Mouse (Mus musculus) spleen, adult 2 months (tissue): ENCODE measurements around the gene Gpam. TPM values are rescaled to one million over a fixed set of nuclear protein-coding genes. Genes with fewer than 3 reads are reported as not detected.

Experiments
- DNase-seq, 2 experiments: peaks; one replicate each; pipeline versions ENCODE4 v3.0.0 to v3.0.0-alpha.2; 2012 to 2021; ENCODE audit warnings: low spot score in 2 of 2, low read depth in 1 of 2
- H3K27ac ChIP-seq: fragments of 200-500 bp; 2 replicates; pipeline ENCODE4 v1.5.1; 2012; ENCODE audit warnings: low read length, inconsistent platforms; ENCODE audit not compliant: insufficient read depth
- H3K27me3 ChIP-seq: fragments of 200-500 bp; 2 replicates; pipeline ENCODE4 v1.6.1; 2012; ENCODE audit warnings: mild to moderate bottlenecking, moderate library complexity, low read length, inconsistent platforms; ENCODE audit not compliant: control insufficient read depth, insufficient read depth
- H3K36me3 ChIP-seq: fragments of 200-500 bp; 2 replicates; pipeline ENCODE4 v1.6.1; 2012; ENCODE audit warnings: mild to moderate bottlenecking, low read length, inconsistent platforms; ENCODE audit not compliant: control insufficient read depth, insufficient read depth
- H3K4me1 ChIP-seq: fragments of 200-500 bp; 2 replicates; pipeline ENCODE4 v1.6.1; 2011; ENCODE audit warnings: inconsistent platforms; ENCODE audit not compliant: control insufficient read depth, insufficient read depth, insufficient read length
- H3K4me3 ChIP-seq: fragments of 200-500 bp; 2 replicates; pipeline ENCODE4 v1.5.1; 2011; ENCODE audit warnings: mild to moderate bottlenecking, inconsistent platforms; ENCODE audit not compliant: insufficient read depth, insufficient read length; ENCODE audit errors: extremely low read depth
- CTCF ChIP-seq: fragments of 200-500 bp; IDR thresholded peaks from 2 replicates; pipeline ENCODE4 v1.5.1; 2011; ENCODE audit warnings: mild to moderate bottlenecking, inconsistent platforms; ENCODE audit not compliant: insufficient read depth, insufficient read length, insufficient replicate concordance; ENCODE audit errors: extremely low read depth
- POLR2A ChIP-seq: fragments of 200-500 bp; IDR thresholded peaks from 2 replicates; pipeline ENCODE4 v1.6.1; 2011; ENCODE audit warnings: low read depth, low read length, inconsistent platforms
- WGBS: fragments of 180-500 bp; shearing (Covaris S2); methylation state at CpG from one replicate; pipeline ENCODE4 v1.1.7; 2018; 5-methylcytosine and 5-hydroxymethylcytosine counted together
- polyA plus RNA-seq: library from polyadenylated mRNA; depleted of rRNA; stranded (reverse); fragments of >200 nt; gene quantifications from 2 replicates; pipeline ENCODE4 v1.2.3, GENCODE M21; 2012

Gene Gpam
- polyA plus RNA-seq, 1 experiment = 6.2 TPM

- H3K4me3 ChIP-seq = peak overlapping the region; percentile 78
- H3K27me3 ChIP-seq = no peaks in the 10 kb centered on the region
- peaks cover 8% of the 10 kb centered on the region; the same call in 1 of the 2 replicates for H3K4me1 ChIP-seq
- peak overlapping the region; percentile 10; the same call in 1 of the 2 replicates for H3K27ac ChIP-seq
- WGBS = 1% methylated on average over 30 of the region's 30 CpGs
- no peak for TF ChIP-seq CTCF
- no peak for TF ChIP-seq POLR2A
- peak in 1 of 2 experiments; percentile 15 for DNase-seq
- no peaks in the 10 kb centered on the region; the same call in 1 of the 2 replicates for H3K36me3 ChIP-seq
Measured at GRCm38 (mm10) chr19:55098409-55099183, 28.4 kb downstream of the Gpam start.

GRCm38 (mm10) chr19:55097396-55097967 is 29.6 kb downstream of the Gpam start:
- DNase-seq = no peak
- 60% methylated on average over 9 of the region's 9 CpGs for WGBS
- no peak overlapping the region for H3K27ac ChIP-seq
- no peak for TF ChIP-seq POLR2A
- TF ChIP-seq CTCF = no peak
- H3K27me3 ChIP-seq = no peaks in the 10 kb centered on the region
- H3K4me3 ChIP-seq = no peak overlapping the region
- H3K36me3 ChIP-seq = peaks cover 2% of the 10 kb centered on the region; the same call in 1 of the 2 replicates
- peaks cover 8% of the 10 kb centered on the region; the same call in 1 of the 2 replicates for H3K4me1 ChIP-seq

GRCm38 (mm10) chr19:55096666-55097065 is 30.4 kb downstream of the Gpam start:
- Histone ChIP-seq H3K4me1 (peaks cover 8% of the 10 kb centered on the region; the same call in 1 of the 2 replicates), H3K27ac (no peak overlapping the region), H3K27me3 (no peaks in the 10 kb centered on the region), H3K4me3 (no peak overlapping the region), H3K36me3 (peaks cover 2% of the 10 kb centered on the region; the same call in 1 of the 2 replicates)
- TF ChIP-seq POLR2A (no peak), CTCF (no peak)
- 42% methylated on average over 4 of the region's 4 CpGs for WGBS
- DNase-seq = no peak

GRCm38 (mm10) chr19:55095547-55095946 is 31.5 kb downstream of the Gpam start:
- TF ChIP-seq CTCF (no peak), POLR2A (no peak)
- no peaks in the 10 kb centered on the region for H3K27me3 ChIP-seq
- WGBS = 92% methylated on average over 7 of the region's 7 CpGs
- peaks cover 6% of the 10 kb centered on the region; the same call in 1 of the 2 replicates for H3K36me3 ChIP-seq
- DNase-seq = no peak
- H3K27ac ChIP-seq = no peak overlapping the region
- H3K4me3 ChIP-seq = no peak overlapping the region
- peaks cover 8% of the 10 kb centered on the region; the same call in 1 of the 2 replicates for H3K4me1 ChIP-seq

GRCm38 (mm10) chr19:55091602-55092413 is 35.2 kb downstream of the Gpam start:
- no peaks in the 10 kb centered on the region for H3K27me3 ChIP-seq
- no peak overlapping the region for H3K27ac ChIP-seq
- no peak overlapping the region for H3K4me3 ChIP-seq
- 91% methylated on average over 17 of the region's 17 CpGs for WGBS
- peaks cover 28% of the 10 kb centered on the region for H3K36me3 ChIP-seq
- no peak for TF ChIP-seq CTCF
- no peak for TF ChIP-seq POLR2A
- H3K4me1 ChIP-seq = no peaks in the 10 kb centered on the region
- DNase-seq = no peak

GRCm38 (mm10) chr19:55090885-55091284 is 36.2 kb downstream of the Gpam start:
- peaks cover 35% of the 10 kb centered on the region for H3K36me3 ChIP-seq
- H3K27ac ChIP-seq = no peak overlapping the region

More at GRCm38 (mm10) chr19:55090885-55091284, 36.2 kb downstream of the Gpam start:
- Histone ChIP-seq H3K27me3 (no peaks in the 10 kb centered on the region), H3K4me1 (no peaks in the 10 kb centered on the region), H3K4me3 (no peak overlapping the region)
- DNase-seq = no peak
- 95% methylated on average over 12 of the region's 12 CpGs for WGBS
- TF ChIP-seq CTCF (no peak), POLR2A (no peak)
